Mouse (Mus musculus) liver, embryonic 16.5 days (tissue): Measurements from ENCODE around the gene Rgs17. TPM values are rescaled to one million over a fixed set of nuclear protein-coding genes. Genes with fewer than 3 reads are reported as not detected.

Experiments used
- ATAC-seq: fragments of 200-750 bp; cut with Nextera tagmentation; 2 replicates; pipeline ENCODE4 v1.8.0; 2017; ENCODE audit warnings: low read depth, mild to moderate bottlenecking, moderate number of reproducible peaks, moderate library complexity
- H3K27ac ChIP-seq: fragments of 300-500 bp; sonication (generic); 2 replicates; pipeline ENCODE4 v1.5.1; 2014; ENCODE audit warnings: mild to moderate bottlenecking, low read length
- H3K27me3 ChIP-seq: fragments of 300-500 bp; sonication (generic); 2 replicates; pipeline ENCODE4 v1.6.1; 2014; ENCODE audit warnings: low read depth, low read length, mixed read lengths; ENCODE audit not compliant: control insufficient read depth, insufficient read depth
- H3K36me3 ChIP-seq: fragments of 300-500 bp; sonication (generic); 2 replicates; pipeline ENCODE4 v1.6.1; 2014; ENCODE audit warnings: mild to moderate bottlenecking; ENCODE audit not compliant: control insufficient read depth, insufficient read depth
- H3K4me1 ChIP-seq: fragments of 300-500 bp; sonication (generic); 2 replicates; pipeline ENCODE4 v1.6.1; 2014; ENCODE audit warnings: low read depth, low read length, mixed read lengths; ENCODE audit not compliant: control insufficient read depth
- H3K4me2 ChIP-seq: fragments of 300-500 bp; sonication (generic); 2 replicates; pipeline ENCODE4 v1.6.1; 2014; ENCODE audit warnings: low read depth, low read length, mixed read lengths
- H3K4me3 ChIP-seq: fragments of 300-500 bp; sonication (generic); 2 replicates; pipeline ENCODE4 v1.5.1; 2014; ENCODE audit warnings: low read depth, mild to moderate bottlenecking, low read length
- H3K9ac ChIP-seq: fragments of 300-500 bp; sonication (generic); 2 replicates; pipeline ENCODE4 v1.6.1; 2014; ENCODE audit warnings: low read depth, low read length
- H3K9me3 ChIP-seq: fragments of 300-500 bp; sonication (generic); replicated peaks from 2 replicates; pipeline ENCODE4 v1.6.1; 2016; ENCODE audit warnings: low read length; ENCODE audit not compliant: control insufficient read depth
- WGBS: fragments of 180-500 bp; shearing (Covaris S2); extraction: QIAGEN DNeasy Blood & Tissue Kit; methylation state at CpG from one replicate; pipeline ENCODE4 v1.1.7; 2014; ENCODE audit not compliant: insufficient replicate concordance; 5-methylcytosine and 5-hydroxymethylcytosine counted together
- polyA plus RNA-seq: library from polyadenylated mRNA; unstranded; fragments of >200 nt; fragmentation: Nextera tagmentation; extraction: Ambion mirVana; gene quantifications from 2 replicates; pipeline ENCODE4 v1.2.1, GENCODE M21; 2015

Rgs17 gene
- polyA plus RNA-seq, 1 experiment from 2014 or later, result 0.04 TPM

GRCm38 (mm10) chr10:5815968-5816367, 106.2 kb downstream of the Rgs17 start:
- H3K4me3 ChIP-seq, result no peak overlapping the region
- H3K4me1 ChIP-seq, result peaks cover under 1% of the 10 kb centered on the region
- no peaks in the 10 kb centered on the region for H3K9me3 ChIP-seq
- 83% methylated on average over 2 of the region's 2 CpGs for WGBS
- ATAC-seq, result no peak
- no peaks in the 10 kb centered on the region for H3K27me3 ChIP-seq
- no peak overlapping the region for H3K4me2 ChIP-seq
- H3K36me3 ChIP-seq, result peaks cover 78% of the 10 kb centered on the region
- H3K27ac ChIP-seq, result no peak overlapping the region
- H3K9ac ChIP-seq, result no peak overlapping the region

DNA sequence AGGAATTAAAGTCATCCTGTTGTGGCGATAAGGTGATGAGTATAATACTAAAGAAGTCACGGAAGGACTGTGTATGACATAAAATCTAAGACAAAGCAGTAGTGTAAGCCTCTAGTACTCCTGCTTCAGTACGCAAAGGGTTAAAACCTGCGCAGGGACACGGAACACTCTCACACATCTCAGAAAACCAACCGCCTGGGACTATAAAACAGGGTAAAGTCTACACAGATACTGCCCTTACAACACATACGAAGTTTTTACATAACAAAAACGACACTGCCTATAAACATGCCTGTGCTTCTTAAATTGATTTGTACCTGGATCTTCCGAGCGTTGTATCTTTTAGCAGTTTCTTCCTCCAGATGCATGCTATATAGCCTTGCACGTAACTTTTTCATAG, 108.5 kb downstream of the Rgs17 start:
- ATAC-seq, result no peak
- Histone ChIP-seq H3K4me2 (no peak overlapping the region), H3K9ac (no peak overlapping the region), H3K4me1 (no peaks in the 10 kb centered on the region), H3K36me3 (peaks cover 65% of the 10 kb centered on the region), H3K27me3 (no peaks in the 10 kb centered on the region), H3K9me3 (no peaks in the 10 kb centered on the region), H3K4me3 (no peak overlapping the region), H3K27ac (no peak overlapping the region)
- WGBS, result 86% methylated on average over 11 of the region's 11 CpGs

GRCm38 (mm10) chr10:5807683-5808082, 114.5 kb downstream of the Rgs17 start:
- peaks cover 16% of the 10 kb centered on the region for H3K4me1 ChIP-seq
- H3K36me3 ChIP-seq, result peaks cover 15% of the 10 kb centered on the region
- peak overlapping the region; percentile 24; the same call in 1 of the 2 replicates for H3K4me2 ChIP-seq
- ATAC-seq, result no peak
- peak overlapping the region; percentile 91; the same call in 1 of the 2 replicates for H3K27ac ChIP-seq
- no peak overlapping the region for H3K4me3 ChIP-seq
- H3K27me3 ChIP-seq, result no peaks in the 10 kb centered on the region
- peak overlapping the region; percentile 7; the same call in 1 of the 2 replicates for H3K9ac ChIP-seq
- H3K9me3 ChIP-seq, result no peaks in the 10 kb centered on the region
- WGBS, result 36% methylated on average over 2 of the region's 2 CpGs

- peak overlapping the region; percentile 91 for H3K27ac ChIP-seq
- H3K36me3 ChIP-seq, result peaks cover 15% of the 10 kb centered on the region
- no peak overlapping the region for H3K4me3 ChIP-seq
- ATAC-seq, result no peak
- peaks cover 21% of the 10 kb centered on the region for H3K4me1 ChIP-seq
- H3K4me2 ChIP-seq, result peak overlapping the region; percentile 78
- 22% methylated on average over 4 of the region's 4 CpGs for WGBS
- peak overlapping the region; percentile 69 for H3K9ac ChIP-seq
- H3K9me3 ChIP-seq, result no peaks in the 10 kb centered on the region
- H3K27me3 ChIP-seq, result no peaks in the 10 kb centered on the region
Measured at GRCm38 (mm10) chr10:5806996-5807395, 115.2 kb downstream of the Rgs17 start.

DNA sequence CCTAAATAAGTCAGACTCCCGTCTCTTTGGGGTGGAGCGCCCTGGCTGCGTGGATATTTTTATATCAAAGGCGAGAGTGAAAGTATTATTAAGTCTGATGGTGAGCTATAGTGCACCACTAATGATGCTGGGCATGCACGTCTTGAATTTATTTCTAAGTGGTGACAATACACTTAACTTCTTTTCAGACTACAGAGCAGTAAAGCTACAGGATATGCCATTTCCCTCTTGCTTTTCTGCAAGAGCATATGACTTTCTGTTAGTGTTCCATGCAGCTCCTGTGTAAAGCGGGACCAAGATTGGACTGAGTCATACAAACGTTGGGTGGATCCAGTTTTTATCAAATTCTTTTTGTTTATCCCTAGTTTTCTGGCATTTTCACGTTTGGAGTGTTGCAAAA, 115.8 kb downstream of the Rgs17 start:
- ATAC-seq, result no peak
- Histone ChIP-seq H3K4me3 (peak overlapping the region; percentile 97), H3K27me3 (no peaks in the 10 kb centered on the region), H3K9me3 (no peaks in the 10 kb centered on the region), H3K9ac (peak overlapping the region; percentile 69), H3K27ac (peak overlapping the region; percentile 91), H3K4me1 (peaks cover 27% of the 10 kb centered on the region), H3K4me2 (peak overlapping the region; percentile 78), H3K36me3 (peaks cover 15% of the 10 kb centered on the region)
- 7% methylated on average over 8 of the region's 8 CpGs for WGBS

- Histone ChIP-seq H3K27me3 (no peaks in the 10 kb centered on the region), H3K27ac (peak overlapping the region; percentile 91), H3K9ac (peak overlapping the region; percentile 69), H3K4me3 (peak overlapping the region; percentile 97), H3K9me3 (no peaks in the 10 kb centered on the region), H3K36me3 (peaks cover 19% of the 10 kb centered on the region), H3K4me1 (peaks cover 33% of the 10 kb centered on the region), H3K4me2 (peak overlapping the region; percentile 78)
- under 1% methylated on average over 43 of the region's 43 CpGs for WGBS
- peak; percentile 83 for ATAC-seq
Measured at GRCm38 (mm10) chr10:5805731-5806307, 116.4 kb downstream of the Rgs17 start.

- Histone ChIP-seq H3K4me2 (peak within 1 kb of the TSS; percentile 78), H3K4me3 (peak within 1 kb of the TSS; percentile 97), H3K9me3 (no peaks in the 10 kb centered on the region), H3K36me3 (peaks cover 24% of the 10 kb centered on the region), H3K9ac (peak within 1 kb of the TSS; percentile 92), H3K27ac (peak within 1 kb of the TSS; percentile 96), H3K4me1 (peaks cover 36% of the 10 kb centered on the region), H3K27me3 (no peaks in the 10 kb centered on the region)
- ATAC-seq, result peak; percentile 88
- under 1% methylated on average over 42 of the region's 42 CpGs for WGBS
Measured at GRCm38 (mm10) chr10:5805243-5805730, 116.9 kb downstream of the Rgs17 start, which contains the start of gene Fbxo5. TSS of gene Fbxo5 (minus strand) at chr10:5805600.

- H3K4me2 ChIP-seq, result peak overlapping the region; percentile 72
- H3K9ac ChIP-seq, result peak overlapping the region; percentile 92
- H3K4me3 ChIP-seq, result peak overlapping the region; percentile 97
- peak overlapping the region; percentile 96 for H3K27ac ChIP-seq
- WGBS, result under 1% methylated on average over 24 of the region's 24 CpGs
- ATAC-seq, result no peak
- H3K9me3 ChIP-seq, result no peaks in the 10 kb centered on the region
- H3K27me3 ChIP-seq, result no peaks in the 10 kb centered on the region
- H3K36me3 ChIP-seq, result peaks cover 29% of the 10 kb centered on the region
- peaks cover 36% of the 10 kb centered on the region for H3K4me1 ChIP-seq
Measured at GRCm38 (mm10) chr10:5804691-5805156, 117.5 kb downstream of the Rgs17 start.

DNA sequence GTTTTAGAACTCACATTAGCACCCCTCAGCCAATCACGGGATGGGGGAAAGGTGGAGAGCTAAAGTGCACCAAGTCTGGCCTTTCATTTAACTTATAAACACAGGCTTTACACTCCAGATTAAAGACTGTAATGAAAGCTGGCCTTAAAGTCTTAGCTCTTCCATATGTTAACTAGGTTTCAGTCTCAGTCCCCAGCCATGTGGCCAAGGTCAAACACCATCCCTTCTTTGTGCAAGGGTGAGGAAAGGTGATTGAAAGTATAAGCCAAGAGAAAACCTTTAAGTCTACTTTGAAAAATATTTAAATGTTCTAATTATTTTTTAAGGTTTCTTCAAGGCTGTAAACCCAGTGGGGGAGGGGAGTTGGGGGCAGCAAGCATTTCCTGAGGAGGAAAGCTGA, 118.5 kb downstream of the Rgs17 start:
- peaks cover 36% of the 10 kb centered on the region for H3K4me1 ChIP-seq
- 3% methylated on average over 1 of the region's 1 CpGs for WGBS
- peak overlapping the region; percentile 30 for H3K9ac ChIP-seq
- H3K27ac ChIP-seq, result no peak overlapping the region
- H3K4me3 ChIP-seq, result peak overlapping the region; percentile 97
- no peaks in the 10 kb centered on the region for H3K27me3 ChIP-seq
- H3K36me3 ChIP-seq, result peaks cover 34% of the 10 kb centered on the region
- no peak for ATAC-seq
- peak overlapping the region; percentile 60 for H3K4me2 ChIP-seq
- no peaks in the 10 kb centered on the region for H3K9me3 ChIP-seq
